Mouse (Mus musculus) midbrain, embryonic 14.5 days (tissue): ENCODE measurements around the gene Micu1. TPM values are rescaled to one million over a fixed set of nuclear protein-coding genes. Genes with fewer than 3 reads are reported as not detected.

Experiments
- ATAC-seq: fragments of 200-750 bp; cut with Nextera tagmentation; 2 replicates; pipeline ENCODE4 v1.8.0; 2017; ENCODE audit warnings: moderate number of reproducible peaks, moderate library complexity; ENCODE audit not compliant: low FRiP score, low TSS enrichment
- DNase-seq: peaks from one replicate; pipeline ENCODE4 v3.0.0-alpha.2; 2015
- H3K27ac ChIP-seq: fragments of 300-500 bp; sonication (generic); replicated peaks from 2 replicates; pipeline ENCODE4 v1.5.1; 2014; ENCODE audit warnings: mild to moderate bottlenecking, low read depth, low read length, moderate library complexity
- H3K27me3 ChIP-seq: fragments of 300-500 bp; sonication (generic); 2 replicates; pipeline ENCODE4 v1.6.1; 2014; ENCODE audit warnings: low read length, control low read depth, mixed read lengths; ENCODE audit not compliant: control insufficient read depth, insufficient read depth
- H3K36me3 ChIP-seq: fragments of 300-500 bp; sonication (generic); 2 replicates; pipeline ENCODE4 v1.6.1; 2014; ENCODE audit warnings: low read length, control low read depth; ENCODE audit not compliant: control insufficient read depth, insufficient read depth
- H3K4me1 ChIP-seq: fragments of 300-500 bp; sonication (generic); 2 replicates; pipeline ENCODE4 v1.6.1; 2014; ENCODE audit warnings: mild to moderate bottlenecking, antibody characterized with exemption, low read length, control low read depth; ENCODE audit not compliant: control insufficient read depth, insufficient read depth
- H3K4me2 ChIP-seq: fragments of 300-500 bp; sonication (generic); 2 replicates; pipeline ENCODE4 v1.6.1; 2014; ENCODE audit warnings: mild to moderate bottlenecking, low read length, moderate library complexity
- H3K4me3 ChIP-seq: fragments of 300-500 bp; sonication (generic); replicated peaks from 2 replicates; pipeline ENCODE4 v1.5.1; 2014; ENCODE audit warnings: low read depth, low read length
- H3K9ac ChIP-seq: fragments of 300-500 bp; sonication (generic); replicated peaks from 2 replicates; pipeline ENCODE4 v1.6.1; 2014; ENCODE audit warnings: mild to moderate bottlenecking, low read length, moderate library complexity
- H3K9me3 ChIP-seq: fragments of 300-500 bp; sonication (generic); 2 replicates; pipeline ENCODE4 v1.6.1; 2016; ENCODE audit warnings: low read length, control low read depth, mixed read lengths; ENCODE audit not compliant: control insufficient read depth
- WGBS: fragments of 180-500 bp; shearing (Covaris S2); extraction: QIAGEN DNeasy Blood & Tissue Kit; methylation state at CpG from one replicate; pipeline ENCODE4 v1.1.7; 2014; 5-methylcytosine and 5-hydroxymethylcytosine counted together
- polyA plus RNA-seq: library from polyadenylated mRNA; unstranded; fragments of >200 nt; fragmentation: Nextera tagmentation; extraction: Ambion mirVana; gene quantifications from 2 replicates; pipeline ENCODE4 v1.2.1, GENCODE M21; 2014

Gene Micu1
- 58.2 and 69.3 TPM in 2 replicates for polyA plus RNA-seq

- Histone ChIP-seq H3K27ac (peak within 1 kb of the TSS; percentile 5), H3K4me2 (peak within 1 kb of the TSS; percentile 52), H3K4me1 (peaks cover 8% of the 10 kb centered on the region; the same call in 1 of the 2 replicates), H3K4me3 (peak within 1 kb of the TSS; percentile 46), H3K36me3 (no peaks in the 10 kb centered on the region), H3K9me3 (no peaks in the 10 kb centered on the region), H3K27me3 (no peaks in the 10 kb centered on the region), H3K9ac (peak within 1 kb of the TSS; percentile 44)
- WGBS = under 1% methylated on average over 48 of the region's 48 CpGs
- ATAC-seq = peak; percentile 97
- DNase-seq = peak; percentile 95
Observed at GRCm38 (mm10) chr10:59702207-59703032, at the start of gene Micu1. TSS of gene Micu1 (plus strand) at chr10:59702477.

GRCm38 (mm10) chr10:59656799-59657198 is 45.5 kb upstream of the Micu1 start:
- Histone ChIP-seq H3K36me3 (no peaks in the 10 kb centered on the region), H3K9me3 (no peaks in the 10 kb centered on the region; the same call in 1 of the 2 replicates), H3K9ac (no peak overlapping the region), H3K27ac (no peak overlapping the region), H3K4me3 (no peak overlapping the region), H3K4me1 (no peaks in the 10 kb centered on the region), H3K4me2 (no peak overlapping the region), H3K27me3 (no peaks in the 10 kb centered on the region)
- 86% methylated on average over 13 of the region's 13 CpGs for WGBS
- DNase-seq (no peak), ATAC-seq (no peak)

GRCm38 (mm10) chr10:59664765-59665164 is 37.5 kb upstream of the Micu1 start:
- no peak overlapping the region for H3K9ac ChIP-seq
- no peak overlapping the region for H3K27ac ChIP-seq
- DNase-seq (no peak), ATAC-seq (no peak)
- 88% methylated on average over 2 of the region's 2 CpGs for WGBS
- H3K4me3 ChIP-seq = no peak overlapping the region
- H3K9me3 ChIP-seq = no peaks in the 10 kb centered on the region; the same call in 1 of the 2 replicates
- H3K4me1 ChIP-seq = no peaks in the 10 kb centered on the region
- no peaks in the 10 kb centered on the region for H3K27me3 ChIP-seq
- no peaks in the 10 kb centered on the region for H3K36me3 ChIP-seq
- H3K4me2 ChIP-seq = no peak overlapping the region

GRCm38 (mm10) chr10:59665503-59666291 is 36.6 kb upstream of the Micu1 start:
- no peaks in the 10 kb centered on the region for H3K36me3 ChIP-seq
- no peaks in the 10 kb centered on the region for H3K9me3 ChIP-seq
- no peak overlapping the region for H3K27ac ChIP-seq
- no peak overlapping the region for H3K9ac ChIP-seq
- ATAC-seq (no peak), DNase-seq (no peak)
- 80% methylated on average over 13 of the region's 13 CpGs for WGBS
- no peaks in the 10 kb centered on the region for H3K27me3 ChIP-seq
- no peak overlapping the region for H3K4me3 ChIP-seq
- no peaks in the 10 kb centered on the region for H3K4me1 ChIP-seq
- no peak overlapping the region for H3K4me2 ChIP-seq

- Histone ChIP-seq H3K27me3 (no peaks in the 10 kb centered on the region), H3K4me1 (no peaks in the 10 kb centered on the region), H3K9me3 (no peaks in the 10 kb centered on the region), H3K27ac (no peak overlapping the region), H3K4me2 (no peak overlapping the region), H3K36me3 (no peaks in the 10 kb centered on the region), H3K4me3 (no peak overlapping the region), H3K9ac (no peak overlapping the region)
- ATAC-seq (no peak), DNase-seq (peak; percentile 37)
- 61% methylated on average over 6 of the region's 6 CpGs for WGBS
Observed at GRCm38 (mm10) chr10:59667377-59667776, 34.9 kb upstream of the Micu1 start.

- WGBS = 81% methylated on average over 7 of the region's 7 CpGs
- no peak overlapping the region for H3K27ac ChIP-seq
- ATAC-seq (no peak), DNase-seq (no peak)
- H3K27me3 ChIP-seq = no peaks in the 10 kb centered on the region
- no peaks in the 10 kb centered on the region for H3K36me3 ChIP-seq
- H3K4me2 ChIP-seq = no peak overlapping the region
- H3K9me3 ChIP-seq = no peaks in the 10 kb centered on the region
- no peak overlapping the region for H3K4me3 ChIP-seq
- no peaks in the 10 kb centered on the region for H3K4me1 ChIP-seq
- H3K9ac ChIP-seq = no peak overlapping the region
Observed at GRCm38 (mm10) chr10:59668491-59668890, 33.8 kb upstream of the Micu1 start.

- no peak for ATAC-seq
- H3K4me1 ChIP-seq = no peaks in the 10 kb centered on the region
- H3K9ac ChIP-seq = no peak overlapping the region
- peaks cover 4% of the 10 kb centered on the region; the same call in 1 of the 2 replicates for H3K9me3 ChIP-seq
- no peak for DNase-seq
- no peak overlapping the region for H3K4me2 ChIP-seq
- H3K27me3 ChIP-seq = no peaks in the 10 kb centered on the region
- 91% methylated on average over 1 of the region's 1 CpGs for WGBS
- no peak overlapping the region for H3K27ac ChIP-seq
- no peaks in the 10 kb centered on the region for H3K36me3 ChIP-seq
- no peak overlapping the region for H3K4me3 ChIP-seq
Observed at GRCm38 (mm10) chr10:59677836-59678235, 24.4 kb upstream of the Micu1 start.

GRCm38 (mm10) chr10:59679189-59679588 is 23.1 kb upstream of the Micu1 start:
- DNase-seq (no peak), ATAC-seq (no peak)
- Histone ChIP-seq H3K4me1 (no peaks in the 10 kb centered on the region), H3K9ac (no peak overlapping the region), H3K36me3 (no peaks in the 10 kb centered on the region), H3K27ac (no peak overlapping the region), H3K27me3 (no peaks in the 10 kb centered on the region), H3K4me3 (no peak overlapping the region), H3K9me3 (peaks cover 4% of the 10 kb centered on the region; the same call in 1 of the 2 replicates), H3K4me2 (no peak overlapping the region)
- WGBS = 87% methylated on average over 2 of the region's 2 CpGs
